Mouse (Mus musculus): ENCODE results near the gene Gm45716. TPM values are rescaled to one million over a fixed set of nuclear protein-coding genes. Genes with fewer than 3 reads are reported as not detected.
A peak's percentile ranks its signal among the peaks of the same experiment; 100 is the strongest.
"Not testable (repeated sequence)": the region's sequence is repeated elsewhere in the genome, so short reads cannot be mapped to it uniquely, and the experiment has no call there.

The Gm45716 gene
- total RNA-seq, 2 experiments from 2014 or later, result 2.6 to 5.3 TPM

GRCm38 (mm10) chr11:90250189-90250588 lies 62.7 kb downstream of the Gm45716 start:
- DNase-seq, result no peak

GRCm38 (mm10) chr11:90250730-90251129 lies 63.2 kb downstream of the Gm45716 start:
- no peak for DNase-seq

- DNase-seq, result no peak
Measured at GRCm38 (mm10) chr11:90251923-90252322, 64.4 kb downstream of the Gm45716 start.

- DNase-seq, result peak in 1 of 2 experiments; percentile 28
Measured at GRCm38 (mm10) chr11:90252366-90252765, 64.9 kb downstream of the Gm45716 start.

GRCm38 (mm10) chr11:90254536-90254935 lies 67.1 kb downstream of the Gm45716 start:
- DNase-seq, result no peak

- DNase-seq, result no peak
Measured at GRCm38 (mm10) chr11:90255687-90256086, 68.2 kb downstream of the Gm45716 start.

GRCm38 (mm10) chr11:90256833-90257525 lies 69.5 kb downstream of the Gm45716 start:
- no peak for DNase-seq

GRCm38 (mm10) chr11:90258321-90258927 lies 70.9 kb downstream of the Gm45716 start:
- no peak for DNase-seq

- no peak for DNase-seq
Measured at GRCm38 (mm10) chr11:90259071-90259470, 71.6 kb downstream of the Gm45716 start.

GRCm38 (mm10) chr11:90259826-90260225 lies 72.3 kb downstream of the Gm45716 start:
- DNase-seq, result no peak

- DNase-seq, result no peak
Measured at GRCm38 (mm10) chr11:90264180-90264579, 76.7 kb downstream of the Gm45716 start.

GRCm38 (mm10) chr11:90265581-90265980 lies 78.1 kb downstream of the Gm45716 start:
- DNase-seq, result no peak

- DNase-seq, result no peak
Measured at GRCm38 (mm10) chr11:90268934-90269333, 81.5 kb downstream of the Gm45716 start.

- no peak for DNase-seq
Measured at GRCm38 (mm10) chr11:90269398-90270123, 82.1 kb downstream of the Gm45716 start.

GRCm38 (mm10) chr11:90270132-90270877 lies 82.8 kb downstream of the Gm45716 start:
- DNase-seq, result no peak

GRCm38 (mm10) chr11:90274187-90274586 lies 86.7 kb downstream of the Gm45716 start:
- DNase-seq, result no peak

GRCm38 (mm10) chr11:90275663-90276062 lies 88.2 kb downstream of the Gm45716 start:
- peak in 1 of 2 experiments; percentile 51 for DNase-seq

GRCm38 (mm10) chr11:90276150-90276549 lies 88.7 kb downstream of the Gm45716 start:
- DNase-seq, result peak; percentile 23 to 33

- DNase-seq, result no peak
Measured at GRCm38 (mm10) chr11:90276561-90276960, 89.1 kb downstream of the Gm45716 start.

GRCm38 (mm10) chr11:90280069-90280468 lies 92.6 kb downstream of the Gm45716 start:
- DNase-seq, result no peak

- DNase-seq, result not testable (repeated sequence)
Measured at GRCm38 (mm10) chr11:90281943-90282342, 94.5 kb downstream of the Gm45716 start.

- DNase-seq, result no peak
Measured at GRCm38 (mm10) chr11:90283159-90283558, 95.7 kb downstream of the Gm45716 start.
